Mouse (Mus musculus): ENCODE results near the gene Cand2.

DNA sequence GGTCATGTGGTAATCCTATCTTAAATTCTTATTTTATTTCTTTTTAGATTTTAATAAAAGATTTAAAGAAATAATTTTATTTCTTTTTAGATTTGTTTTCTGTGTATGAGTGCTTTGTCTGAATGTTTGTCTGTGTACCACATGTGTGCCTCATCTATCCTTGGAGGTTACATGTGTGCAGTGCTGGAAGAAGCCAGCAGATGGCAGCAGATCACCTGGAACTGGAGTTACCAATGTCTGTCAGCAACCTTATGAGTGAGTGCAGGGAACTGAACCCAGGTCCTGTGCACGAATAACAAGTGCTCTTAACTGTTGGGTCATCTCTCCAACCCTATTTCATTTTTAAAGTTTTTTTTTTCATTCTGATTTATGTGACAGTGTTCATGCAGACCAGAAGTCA, 47.2 kb upstream of the Cand2 start:
- TF ChIP-seq POLR2A (IDR thresholded peaks at IDR 0.05; ENCODE audit: borderline replicate concordance, insufficient read depth, low read length) (no peak), CTCF (IDR thresholded peaks at IDR 0.05; ENCODE audit: borderline replicate concordance, insufficient read depth, low read depth, low read length) (peak; percentile 72)

All from cerebellum, adult 2 months (tissue).